ENCODE assay signal across 26 mouse cellular contexts in the genomic region with DNA sequence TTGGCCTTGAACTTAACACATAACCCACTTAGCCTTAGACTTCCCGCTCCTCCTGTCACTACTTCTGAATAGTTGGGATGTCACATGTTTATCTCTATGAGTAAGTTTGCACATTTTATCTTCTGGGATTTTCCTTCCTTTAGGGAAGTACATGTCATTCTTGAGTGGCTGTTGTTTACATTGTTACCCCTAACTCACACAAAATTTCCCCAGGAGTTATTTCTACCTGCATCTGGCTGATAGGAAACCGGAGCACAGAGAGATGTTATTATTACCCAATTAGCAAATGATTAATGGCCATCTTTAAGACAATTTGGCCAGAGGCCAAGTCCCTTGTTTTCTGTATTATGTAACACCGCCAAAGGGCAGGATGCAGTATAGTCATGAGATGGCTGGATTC.
A peak's percentile ranks its signal among the peaks of the same experiment; 100 is the strongest.
DNase-seq lines count a peak whose midpoint lies in the region; ATAC-seq and TF ChIP-seq lines count a peak whose summit lies in the region.
"Had no signal": no experiment of that assay in that cellular context is flagged by ENCODE, and none has a peak within 500 bp of the region (broad histone marks: within the 10 kb centered on the region; RNA-seq: fewer than 3 reads in every experiment).

No protein-coding gene starts in this region.

- H3K4me2 ChIP-seq in heart, embryonic 13.5 days, result no peak overlapping the region
- no peak overlapping the region for H3K4me2 ChIP-seq in kidney, embryonic 14.5 days (replicated peaks; ENCODE audit: low read depth, low read length)
- no peak overlapping the region for H3K4me2 ChIP-seq in lung, embryonic 16.5 days (ENCODE audit: low read depth, low read length)
- H3K4me2 ChIP-seq: embryonic facial prominence, embryonic 15.5 days; forebrain, embryonic 12.5 days; kidney, embryonic 15.5 days; limb, embryonic 13.5 days; liver, embryonic 13.5 days; midbrain, embryonic 12.5 days; stomach, embryonic 15.5 days had no signal

- H3K36me3 ChIP-seq in heart, embryonic 13.5 days, result no peaks in the 10 kb centered on the region
- H3K36me3 ChIP-seq in kidney, embryonic 14.5 days (ENCODE audit: control insufficient read depth, insufficient read depth, low read length), result no peaks in the 10 kb centered on the region
- H3K36me3 ChIP-seq in lung, embryonic 16.5 days (ENCODE audit: control insufficient read depth, insufficient read depth, low read length), result no peaks in the 10 kb centered on the region
- H3K36me3 ChIP-seq: embryonic facial prominence, embryonic 10.5 days; embryonic facial prominence, embryonic 15.5 days; forebrain, embryonic 12.5 days; hindbrain, embryonic 10.5 days; kidney, embryonic 15.5 days; limb, embryonic 13.5 days; liver, embryonic 13.5 days; midbrain, embryonic 12.5 days; stomach, embryonic 15.5 days had no signal

- H3K9me3 ChIP-seq in heart, embryonic 13.5 days, result no peaks in the 10 kb centered on the region
- H3K9me3 ChIP-seq in kidney, embryonic 14.5 days (ENCODE audit: control insufficient read depth, low read length), result no peaks in the 10 kb centered on the region
- no peaks in the 10 kb centered on the region for H3K9me3 ChIP-seq in lung, embryonic 16.5 days (ENCODE audit: control insufficient read depth, low read length)
- H3K9me3 ChIP-seq: embryonic facial prominence, embryonic 10.5 days; embryonic facial prominence, embryonic 15.5 days; forebrain, embryonic 12.5 days; hindbrain, embryonic 10.5 days; kidney, embryonic 15.5 days; limb, embryonic 13.5 days; liver, embryonic 13.5 days; megakaryocyte, embryonic 14.5 days; midbrain, embryonic 12.5 days; stomach, embryonic 15.5 days had no signal

- no peak overlapping the region for H3K9ac ChIP-seq in heart, embryonic 13.5 days
- no peak overlapping the region for H3K9ac ChIP-seq in kidney, embryonic 14.5 days (ENCODE audit: low read depth, low read length)
- no peak overlapping the region for H3K9ac ChIP-seq in lung, embryonic 16.5 days (ENCODE audit: low read length)
- H3K9ac ChIP-seq: embryonic facial prominence, embryonic 15.5 days; forebrain, embryonic 12.5 days; kidney, embryonic 15.5 days; limb, embryonic 13.5 days; liver, embryonic 13.5 days; midbrain, embryonic 12.5 days; stomach, embryonic 15.5 days had no signal

- H3K27me3 ChIP-seq in heart, embryonic 13.5 days (replicated peaks), result no peaks in the 10 kb centered on the region
- H3K27me3 ChIP-seq in kidney, embryonic 14.5 days (ENCODE audit: control insufficient read depth, insufficient read depth, low read length), result no peaks in the 10 kb centered on the region
- H3K27me3 ChIP-seq in lung, embryonic 16.5 days (ENCODE audit: control insufficient read depth, insufficient read depth, low read depth, low read length), result no peaks in the 10 kb centered on the region
- H3K27me3 ChIP-seq: embryonic facial prominence, embryonic 15.5 days; forebrain, embryonic 12.5 days; kidney, embryonic 15.5 days; limb, embryonic 13.5 days; liver, embryonic 13.5 days; megakaryocyte, embryonic 14.5 days; midbrain, embryonic 12.5 days; stomach, embryonic 15.5 days had no signal

- no peak for DNase-seq in heart, adult 8-10 months (ENCODE audit: low spot score)
- no peak for DNase-seq in kidney, adult 11 months
- no peak for DNase-seq in lung, adult 2 months
- DNase-seq: adrenal gland, postnatal 10 days; cerebellum, adult 8-10 months; cerebellum, postnatal 25 days; gastrocnemius, postnatal 10 days; kidney, postnatal 4 days; liver, embryonic 13.5 days; lung, postnatal 36 days; right cerebral cortex, postnatal 25 days had no signal

- H3K4me3 ChIP-seq in heart, embryonic 13.5 days, result no peak overlapping the region
- no peak overlapping the region for H3K4me3 ChIP-seq in kidney, embryonic 14.5 days (ENCODE audit: low read length)
- H3K4me3 ChIP-seq in lung, embryonic 16.5 days (ENCODE audit: low read length), result no peak overlapping the region
- no peak overlapping the region for H3K4me3 ChIP-seq in lung, adult 2 months (replicated peaks; ENCODE audit: extremely low read depth, low read depth, low read length)
- H3K4me3 ChIP-seq: embryonic facial prominence, embryonic 10.5 days; embryonic facial prominence, embryonic 15.5 days; forebrain, embryonic 12.5 days; hindbrain, embryonic 10.5 days; kidney, embryonic 15.5 days; limb, embryonic 13.5 days; liver, embryonic 13.5 days; megakaryocyte, embryonic 14.5 days; midbrain, embryonic 12.5 days; stomach, embryonic 15.5 days had no signal

- TF ChIP-seq CTCF in lung, adult 2 months (IDR thresholded peaks at IDR 0.05; ENCODE audit: insufficient read depth, low read length), result no peak

- no peak for ATAC-seq in heart, embryonic 13.5 days (ENCODE audit: extremely low read depth, insufficient number of reproducible peaks, low FRiP score, low TSS enrichment)
- ATAC-seq in kidney, embryonic 14.5 days (ENCODE audit: low FRiP score, low TSS enrichment), result 0 out of 2 replicates have a peak, but pooled peaks have one; percentile 24
- ATAC-seq in lung, embryonic 16.5 days (ENCODE audit: low read depth), result peak; percentile 52
- peak; percentile 25; the same call in 1 of the 2 replicates for ATAC-seq in granulocyte monocyte progenitor cell, adult 5-6 weeks (replicated peaks; ENCODE audit: poor library complexity, severe bottlenecking)
- ATAC-seq: intestine, postnatal 0 days; Patski had no signal

- WGBS in heart, embryonic 13.5 days, result 57% methylated on average over 3 of the region's 3 CpGs
- WGBS in kidney, embryonic 14.5 days, result 48% methylated on average over 3 of the region's 3 CpGs
- 37% methylated on average over 3 of the region's 3 CpGs for WGBS in lung, embryonic 16.5 days
- WGBS in lung, adult 2 months, result 43% methylated on average over 3 of the region's 3 CpGs

- H3K27ac ChIP-seq in heart, embryonic 13.5 days (replicated peaks), result peak overlapping the region; percentile 58
- no peak overlapping the region for H3K27ac ChIP-seq in kidney, embryonic 14.5 days (ENCODE audit: low read depth, low read length)
- no peak overlapping the region for H3K27ac ChIP-seq in lung, embryonic 16.5 days (ENCODE audit: low read length)
- H3K27ac ChIP-seq: embryonic facial prominence, embryonic 10.5 days; embryonic facial prominence, embryonic 15.5 days; forebrain, embryonic 12.5 days; hindbrain, embryonic 10.5 days; kidney, embryonic 15.5 days; limb, embryonic 13.5 days; liver, embryonic 13.5 days; midbrain, embryonic 12.5 days; stomach, embryonic 15.5 days had no signal

- 0 out of 2 replicates have a peak, but pooled peaks cover 3% of the 10 kb centered on the region for H3K4me1 ChIP-seq in heart, embryonic 13.5 days
- H3K4me1 ChIP-seq in kidney, embryonic 14.5 days (ENCODE audit: control insufficient read depth, insufficient read depth, low read length), result no peaks in the 10 kb centered on the region
- no peaks in the 10 kb centered on the region for H3K4me1 ChIP-seq in lung, embryonic 16.5 days (replicated peaks; ENCODE audit: control insufficient read depth, insufficient read depth, low read length)
- peaks cover 3% of the 10 kb centered on the region; the same call in 1 of the 2 replicates for H3K4me1 ChIP-seq in lung, adult 2 months (ENCODE audit: control insufficient read depth, insufficient read depth, low read length)
- H3K4me1 ChIP-seq: forebrain, embryonic 12.5 days; kidney, embryonic 15.5 days; liver, embryonic 13.5 days; stomach, embryonic 15.5 days had no signal

- no peak for TF ChIP-seq POLR2A in lung, adult 2 months (IDR thresholded peaks at IDR 0.05; ENCODE audit: borderline replicate concordance, extremely low read depth, low read depth, low read length)
